Mouse (Mus musculus) forebrain, embryonic 11.5 days (tissue): Measurements from ENCODE around the gene Pax5. TPM values are rescaled to one million over a fixed set of nuclear protein-coding genes. Genes with fewer than 3 reads are reported as not detected.

Source experiments
- ATAC-seq: fragments of 200-750 bp; cut with Nextera tagmentation; replicated peaks from 2 replicates; pipeline ENCODE4 v1.8.0; 2017; ENCODE audit warnings: moderate TSS enrichment; ENCODE audit not compliant: low FRiP score
- DNase-seq: peaks from one replicate; pipeline ENCODE4 v3.0.0-alpha.2; 2017; ENCODE audit warnings: low spot score
- H3K27ac ChIP-seq: fragments of 300-500 bp; sonication (generic); 2 replicates; pipeline ENCODE4 v1.5.1; 2014; ENCODE audit warnings: low read depth, low read length
- H3K27me3 ChIP-seq: fragments of 300-500 bp; sonication (generic); 2 replicates; pipeline ENCODE4 v1.6.1; 2014; ENCODE audit warnings: mild to moderate bottlenecking, low read length, mixed read lengths; ENCODE audit not compliant: control insufficient read depth, insufficient read depth
- H3K36me3 ChIP-seq: fragments of 300-500 bp; sonication (generic); 2 replicates; pipeline ENCODE4 v1.6.1; 2014; ENCODE audit warnings: mild to moderate bottlenecking, low read length, moderate library complexity, mixed read lengths; ENCODE audit not compliant: control insufficient read depth, insufficient read depth
- H3K4me1 ChIP-seq: fragments of 300-500 bp; sonication (generic); replicated peaks from 2 replicates; pipeline ENCODE4 v1.6.1; 2014; ENCODE audit warnings: low read length, mixed read lengths; ENCODE audit not compliant: control insufficient read depth, insufficient read depth
- H3K4me2 ChIP-seq: fragments of 300-500 bp; sonication (generic); 2 replicates; pipeline ENCODE4 v1.6.1; 2014; ENCODE audit warnings: low read depth, mild to moderate bottlenecking, low read length, moderate library complexity, mixed read lengths; ENCODE audit not compliant: severe bottlenecking
- H3K4me3 ChIP-seq: fragments of 300-500 bp; sonication (generic); 2 replicates; pipeline ENCODE4 v1.5.1; 2014; ENCODE audit warnings: low read depth, low read length
- H3K9ac ChIP-seq: fragments of 300-500 bp; sonication (generic); 2 replicates; pipeline ENCODE4 v1.6.1; 2014; ENCODE audit warnings: low read length
- H3K9me3 ChIP-seq: fragments of 300-500 bp; sonication (generic); 2 replicates; pipeline ENCODE4 v1.6.1; 2016; ENCODE audit warnings: low read length, mixed read lengths; ENCODE audit not compliant: control insufficient read depth
- WGBS: fragments of 180-500 bp; shearing (Covaris S2); extraction: QIAGEN DNeasy Blood & Tissue Kit; methylation state at CpG from one replicate; pipeline ENCODE4 v1.1.7; 2014; 5-methylcytosine and 5-hydroxymethylcytosine counted together
- polyA plus RNA-seq: library from polyadenylated mRNA; unstranded; fragments of >200 nt; fragmentation: Nextera tagmentation; extraction: Ambion mirVana; gene quantifications from 2 replicates; pipeline ENCODE4 v1.2.1, GENCODE M21; 2014

The Pax5 gene
- polyA plus RNA-seq, 1 experiment from 2014 or later: 0.11 TPM

DNA sequence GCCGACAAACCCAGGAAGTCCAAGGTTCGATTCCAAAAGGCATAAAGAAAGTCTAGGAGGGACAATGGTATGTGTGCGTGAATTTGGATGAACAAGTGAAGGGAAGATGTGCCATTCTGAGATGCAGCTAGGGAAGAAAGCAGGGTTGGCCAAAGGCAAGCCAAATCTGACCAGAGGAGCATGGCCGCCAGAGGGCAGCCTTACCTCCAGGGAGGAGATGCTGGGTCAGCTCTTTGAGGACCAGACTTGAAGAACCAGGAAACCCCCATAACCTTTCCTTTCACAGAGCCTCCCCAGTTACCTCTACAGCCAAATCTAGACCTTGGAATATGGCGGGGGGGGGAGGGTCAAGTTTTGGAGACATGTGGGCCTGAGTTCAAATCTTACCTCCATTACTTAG lies 133.0 kb downstream of the Pax5 start:
- 47% methylated on average over 5 of the region's 5 CpGs for WGBS
- Histone ChIP-seq H3K27me3 (no peaks in the 10 kb centered on the region), H3K36me3 (no peaks in the 10 kb centered on the region), H3K9me3 (no peaks in the 10 kb centered on the region), H3K9ac (no peak overlapping the region), H3K4me1 (no peaks in the 10 kb centered on the region), H3K4me3 (no peak overlapping the region), H3K4me2 (no peak overlapping the region), H3K27ac (no peak overlapping the region)
- ATAC-seq (no peak), DNase-seq (peak; percentile 77)

DNA sequence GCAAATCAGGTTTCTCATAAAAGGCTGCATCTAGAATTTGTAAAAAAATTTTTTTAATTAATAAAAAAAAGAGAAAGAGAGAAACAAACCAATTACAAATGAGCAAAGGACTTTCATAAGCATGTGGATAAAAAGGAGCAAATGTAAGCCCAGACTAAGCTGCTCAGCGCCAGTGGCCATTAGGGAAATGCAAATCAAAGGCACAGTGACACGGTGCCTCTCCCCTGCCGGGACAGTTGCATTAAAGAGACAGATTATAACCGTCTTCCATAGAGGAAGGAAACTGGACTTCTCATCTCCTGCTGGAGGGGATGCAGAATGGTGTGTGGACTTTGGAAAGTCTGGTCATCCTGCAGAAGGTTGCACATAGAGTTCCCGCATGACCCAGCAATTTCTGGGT lies 133.5 kb downstream of the Pax5 start:
- H3K4me3 ChIP-seq: no peak overlapping the region
- H3K9ac ChIP-seq: no peak overlapping the region
- H3K9me3 ChIP-seq: no peaks in the 10 kb centered on the region
- no peaks in the 10 kb centered on the region for H3K36me3 ChIP-seq
- H3K4me1 ChIP-seq: no peaks in the 10 kb centered on the region
- H3K4me2 ChIP-seq: no peak overlapping the region
- DNase-seq: no peak
- ATAC-seq: no peak
- no peaks in the 10 kb centered on the region for H3K27me3 ChIP-seq
- no peak overlapping the region for H3K27ac ChIP-seq
- WGBS: 28% methylated on average over 5 of the region's 5 CpGs

DNA sequence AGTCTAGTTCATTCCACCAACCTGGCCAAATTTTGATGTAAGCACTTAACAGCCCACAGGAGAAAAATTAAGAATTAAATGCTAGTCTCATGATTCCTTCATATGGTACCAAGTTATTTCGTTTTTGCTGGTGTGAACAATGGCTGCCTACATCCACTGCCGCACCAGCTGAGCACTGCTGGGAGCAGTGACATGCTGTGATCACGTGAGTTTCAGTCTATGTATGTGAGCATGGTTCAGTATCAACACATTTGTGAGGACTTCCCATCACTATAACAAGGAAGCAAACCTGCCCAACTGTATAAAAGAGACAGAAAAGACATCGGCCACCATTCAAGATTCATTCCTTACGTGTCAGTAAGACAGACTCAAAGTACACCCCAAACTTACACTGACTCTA lies 137.3 kb downstream of the Pax5 start:
- 83% methylated on average over 5 of the region's 5 CpGs for WGBS
- no peak for DNase-seq
- H3K4me2 ChIP-seq: no peak overlapping the region

DNA sequence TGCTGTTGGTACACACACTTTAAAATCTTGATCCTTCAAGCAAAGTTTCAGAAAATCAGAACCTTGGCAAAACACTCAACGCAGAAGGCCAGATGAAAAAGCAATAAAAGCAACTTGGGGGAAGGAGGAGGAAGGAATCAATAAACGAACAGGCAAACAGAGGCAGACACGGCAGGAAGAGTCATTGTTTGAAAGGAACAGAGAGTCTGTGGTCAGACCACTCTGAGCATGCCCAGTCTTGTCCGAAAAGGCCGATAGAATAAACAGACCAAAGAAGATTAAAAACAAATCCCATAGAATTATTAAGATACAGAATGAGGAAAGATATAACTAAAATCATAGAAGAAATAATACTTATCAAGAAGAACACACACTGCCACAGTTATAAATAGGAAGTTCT lies 137.9 kb downstream of the Pax5 start:
- no peaks in the 10 kb centered on the region for H3K36me3 ChIP-seq
- 76% methylated on average over 5 of the region's 5 CpGs for WGBS
- no peak overlapping the region for H3K9ac ChIP-seq
- no peak overlapping the region for H3K27ac ChIP-seq
- no peaks in the 10 kb centered on the region for H3K27me3 ChIP-seq
- DNase-seq: no peak
- H3K9me3 ChIP-seq: no peaks in the 10 kb centered on the region
- H3K4me1 ChIP-seq: 0 out of 2 replicates have a peak, but pooled peaks cover 2% of the 10 kb centered on the region
- H3K4me3 ChIP-seq: no peak overlapping the region
- ATAC-seq: no peak
- H3K4me2 ChIP-seq: no peak overlapping the region

More for the DNA sequence above, 137.3 kb downstream of the Pax5 start:
- H3K36me3 ChIP-seq: no peaks in the 10 kb centered on the region
- H3K4me3 ChIP-seq: no peak overlapping the region
- H3K27me3 ChIP-seq: no peaks in the 10 kb centered on the region
- H3K9me3 ChIP-seq: no peaks in the 10 kb centered on the region
- H3K9ac ChIP-seq: no peak overlapping the region
- no peak overlapping the region for H3K27ac ChIP-seq
- no peak for ATAC-seq
- 0 out of 2 replicates have a peak, but pooled peaks cover 2% of the 10 kb centered on the region for H3K4me1 ChIP-seq

DNA sequence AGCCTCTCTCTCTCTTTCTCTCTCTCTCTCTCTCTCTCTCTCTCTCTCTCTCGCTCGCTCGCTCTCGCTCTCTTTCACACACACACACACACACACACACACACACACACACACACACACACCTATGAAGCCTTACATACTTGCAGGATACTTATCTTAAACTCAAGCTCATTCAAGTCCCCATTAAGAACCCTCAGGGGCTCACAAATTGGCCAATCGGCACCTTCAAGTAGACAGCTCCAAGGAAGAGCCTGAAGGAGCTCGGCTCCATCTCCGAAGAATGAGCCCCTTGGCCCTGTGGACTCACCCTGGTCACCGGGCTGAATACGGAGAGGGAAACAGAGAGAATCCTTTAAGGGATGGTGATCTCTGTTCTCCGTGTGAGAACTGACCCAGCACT lies 141.1 kb downstream of the Pax5 start:
- Histone ChIP-seq H3K4me3 (no peak overlapping the region), H3K9ac (no peak overlapping the region), H3K9me3 (no peaks in the 10 kb centered on the region), H3K27me3 (peaks cover 3% of the 10 kb centered on the region; the same call in 1 of the 2 replicates), H3K36me3 (no peaks in the 10 kb centered on the region), H3K27ac (no peak overlapping the region), H3K4me2 (no peak overlapping the region), H3K4me1 (0 out of 2 replicates have a peak, but pooled peaks cover 2% of the 10 kb centered on the region)
- ATAC-seq: no peak
- no peak for DNase-seq
- whole genome bisulfite sequencing: 89% methylated on average over 10 of the region's 10 CpGs

DNA sequence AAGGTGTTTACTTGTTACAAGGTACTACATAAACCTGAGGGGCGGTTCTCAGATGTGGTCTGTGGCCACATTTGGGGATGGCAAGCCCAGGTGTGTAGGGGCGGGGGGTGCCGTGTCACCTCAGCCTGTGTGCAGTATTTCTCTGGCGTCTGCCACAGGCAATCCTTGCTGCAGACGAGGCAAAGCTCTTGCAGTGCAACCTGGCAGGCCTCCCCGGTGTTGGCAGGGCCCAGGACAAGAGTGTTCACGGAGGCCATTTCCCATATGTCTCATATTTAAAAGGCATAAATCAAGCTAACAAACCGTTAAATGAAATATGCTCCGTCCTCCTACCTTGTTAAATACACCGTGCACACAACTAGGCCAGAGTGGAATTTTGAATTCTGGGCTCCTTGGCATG lies 141.6 kb downstream of the Pax5 start:
- H3K4me1 ChIP-seq: 0 out of 2 replicates have a peak, but pooled peaks cover 2% of the 10 kb centered on the region
- no peaks in the 10 kb centered on the region for H3K9me3 ChIP-seq
- 87% methylated on average over 10 of the region's 10 CpGs for WGBS
- no peak overlapping the region for H3K27ac ChIP-seq
- no peaks in the 10 kb centered on the region for H3K36me3 ChIP-seq
- H3K27me3 ChIP-seq: peaks cover 7% of the 10 kb centered on the region; the same call in 1 of the 2 replicates
- no peak for ATAC-seq
- no peak overlapping the region for H3K9ac ChIP-seq
- DNase-seq: no peak
- no peak overlapping the region for H3K4me2 ChIP-seq
- no peak overlapping the region for H3K4me3 ChIP-seq

DNA sequence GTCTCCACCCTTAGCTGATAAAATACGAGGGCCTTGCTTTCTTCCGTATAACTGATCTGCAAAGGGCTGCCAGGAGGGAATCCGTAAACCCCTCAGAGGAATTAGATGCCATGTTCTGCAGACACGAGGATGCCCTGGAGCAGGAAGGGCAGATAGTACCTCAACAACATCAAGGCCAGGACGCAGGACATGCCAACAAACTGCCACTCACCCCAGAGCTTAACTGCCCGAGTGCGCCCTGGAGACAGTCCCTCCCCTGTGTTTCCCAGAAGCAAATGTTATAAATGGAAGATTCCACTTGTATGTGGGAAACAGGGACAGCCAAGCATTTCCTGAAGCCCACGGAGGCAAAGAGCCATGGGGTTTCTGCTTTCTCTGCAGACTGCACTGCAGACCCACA lies 143.9 kb downstream of the Pax5 start:
- DNase-seq: no peak
- Histone ChIP-seq H3K9me3 (no peaks in the 10 kb centered on the region), H3K4me1 (0 out of 2 replicates have a peak, but pooled peaks cover 2% of the 10 kb centered on the region), H3K4me2 (no peak overlapping the region), H3K27me3 (peaks cover 17% of the 10 kb centered on the region; the same call in 1 of the 2 replicates), H3K4me3 (no peak overlapping the region), H3K36me3 (no peaks in the 10 kb centered on the region), H3K27ac (no peak overlapping the region), H3K9ac (no peak overlapping the region)
- WGBS: 74% methylated on average over 8 of the region's 8 CpGs
- ATAC-seq: no peak

DNA sequence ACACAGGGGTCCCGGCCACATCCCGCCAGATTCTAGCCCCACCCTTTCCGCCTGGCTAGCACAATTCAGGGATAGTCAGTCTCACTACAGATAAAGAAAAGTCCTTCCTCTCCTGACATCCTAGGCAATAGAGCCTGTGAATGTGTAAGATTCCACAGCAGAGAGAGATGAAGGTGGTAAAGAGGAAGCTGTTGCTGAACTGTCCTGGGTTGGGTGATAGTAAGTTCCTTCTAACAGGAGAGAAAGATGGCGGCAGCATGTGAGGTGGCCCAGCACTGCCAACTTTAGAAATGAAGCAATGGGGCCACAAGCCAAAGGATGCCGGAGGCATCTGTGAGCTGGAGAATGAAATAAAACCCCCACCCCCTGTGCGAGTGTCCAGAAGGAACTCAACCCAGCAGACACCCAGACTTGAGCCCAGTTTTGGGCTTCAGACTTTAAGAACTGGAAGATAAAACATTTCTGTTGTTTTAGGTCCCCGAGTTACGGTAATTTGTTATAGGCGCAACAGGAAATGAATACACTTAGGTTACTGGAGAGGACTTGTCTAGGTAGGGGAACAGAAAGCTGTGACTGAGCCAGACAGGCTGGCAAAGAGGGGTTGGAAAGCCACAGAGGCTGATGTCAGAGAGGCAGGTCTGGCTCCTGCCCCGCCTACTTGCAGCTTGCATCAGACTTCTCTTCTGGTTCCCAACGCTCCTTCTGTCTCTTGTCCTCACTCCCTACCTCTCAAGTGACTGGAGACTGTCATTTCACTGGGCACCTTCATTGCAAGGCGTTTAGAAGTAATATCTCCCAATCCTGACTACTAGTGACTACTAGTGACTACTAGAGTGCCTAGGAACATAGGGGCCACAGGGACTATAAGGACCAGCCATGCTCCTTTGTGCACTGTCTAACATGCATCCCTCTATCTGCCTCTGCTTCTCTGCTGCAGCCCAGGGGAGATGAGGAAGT lies 144.9 kb downstream of the Pax5 start:
- no peak for ATAC-seq
- peaks cover 21% of the 10 kb centered on the region; the same call in 1 of the 2 replicates for H3K27me3 ChIP-seq

More for the DNA sequence above, 144.9 kb downstream of the Pax5 start:
- 79% methylated on average over 12 of the region's 12 CpGs for WGBS
- H3K36me3 ChIP-seq: no peaks in the 10 kb centered on the region
- H3K9ac ChIP-seq: no peak overlapping the region
- H3K9me3 ChIP-seq: no peaks in the 10 kb centered on the region
- H3K4me2 ChIP-seq: no peak overlapping the region
- no peak overlapping the region for H3K27ac ChIP-seq
- no peak for DNase-seq
- H3K4me3 ChIP-seq: no peak overlapping the region
- H3K4me1 ChIP-seq: no peaks in the 10 kb centered on the region
